Mouse (Mus musculus): ENCODE results near the gene Spink8.

Spink8 gene

DNA sequence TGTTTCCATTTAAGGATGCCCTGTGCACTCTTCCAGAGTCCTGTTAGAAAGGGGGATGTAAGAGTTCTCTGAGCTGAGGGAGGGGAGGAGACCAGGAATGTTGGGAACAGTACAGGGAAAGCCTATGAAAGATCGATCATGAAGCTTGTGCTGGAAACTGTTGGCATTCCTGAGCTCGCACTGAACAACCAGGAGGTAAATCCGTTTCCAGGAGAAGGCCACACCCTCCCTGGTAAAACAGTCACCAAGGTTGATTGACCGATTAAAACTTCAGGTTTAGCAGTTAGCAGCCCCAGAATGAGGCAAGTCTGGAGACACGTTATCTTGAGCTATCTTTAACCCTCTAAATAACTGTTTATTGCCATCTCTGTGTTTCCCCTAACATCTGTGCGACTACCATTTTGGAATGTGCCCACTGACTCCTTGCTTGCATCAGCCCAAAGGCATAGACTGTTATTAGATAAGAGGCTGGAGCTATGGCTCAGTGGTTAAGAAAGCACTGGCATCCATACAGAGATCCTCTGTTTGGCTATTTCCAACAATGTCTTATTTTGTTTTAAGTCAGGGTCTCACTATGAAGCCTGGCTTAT is 59.0 kb downstream of the Spink8 start:
- DNase-seq (ENCODE audit: low read depth, low spot score), result no peak

DNA sequence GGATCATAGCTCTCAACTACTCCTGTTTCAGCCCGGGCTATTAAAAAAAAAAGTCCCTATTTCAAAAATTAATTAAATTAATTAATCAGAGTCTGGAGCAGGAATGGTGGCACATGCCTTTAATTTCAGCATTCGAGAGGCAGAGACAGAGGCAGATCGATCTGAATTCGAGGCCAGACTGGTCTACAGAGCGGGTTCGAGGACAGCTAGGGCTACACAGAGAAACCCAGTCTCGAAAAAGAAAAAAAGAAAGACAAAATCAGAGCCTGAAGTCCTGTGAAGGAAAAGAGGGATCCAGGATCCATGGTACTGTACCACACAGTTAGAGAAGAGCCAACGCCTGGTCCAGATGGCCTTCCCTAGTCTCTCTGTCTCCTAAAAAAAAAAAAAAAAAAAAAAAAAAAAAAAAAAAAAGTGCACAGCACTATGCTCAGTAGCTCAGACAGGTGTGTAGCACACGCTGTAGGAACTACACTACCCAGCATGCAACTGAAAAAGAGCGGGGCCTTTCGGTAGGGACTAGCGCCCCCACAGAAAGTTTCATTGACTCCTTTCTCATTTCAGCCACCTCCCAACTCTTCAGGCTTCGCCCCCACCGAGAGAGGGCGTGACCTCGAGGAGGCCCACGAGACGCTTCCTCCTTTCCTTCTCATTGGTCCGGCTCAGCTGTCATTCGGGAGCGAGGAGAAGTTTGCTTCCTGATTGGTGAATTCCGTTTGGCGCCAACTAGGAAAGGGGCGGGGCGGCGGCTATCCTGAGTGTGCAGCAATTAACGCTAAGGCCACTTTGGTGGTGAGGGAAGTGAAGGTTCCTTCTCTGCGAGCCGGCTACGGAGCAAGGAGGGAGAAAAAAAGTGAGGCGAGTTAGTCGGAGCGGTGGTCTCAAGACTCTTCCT is 63.0 kb downstream of the Spink8 start, which contains the start of gene Cdc25a:
Gene Cdc25a, plus strand, starts transcription at position 783 of the 895 bp plus-strand sequence.
- peak; percentile 99 for DNase-seq (ENCODE audit: low read depth, low spot score)

DNA sequence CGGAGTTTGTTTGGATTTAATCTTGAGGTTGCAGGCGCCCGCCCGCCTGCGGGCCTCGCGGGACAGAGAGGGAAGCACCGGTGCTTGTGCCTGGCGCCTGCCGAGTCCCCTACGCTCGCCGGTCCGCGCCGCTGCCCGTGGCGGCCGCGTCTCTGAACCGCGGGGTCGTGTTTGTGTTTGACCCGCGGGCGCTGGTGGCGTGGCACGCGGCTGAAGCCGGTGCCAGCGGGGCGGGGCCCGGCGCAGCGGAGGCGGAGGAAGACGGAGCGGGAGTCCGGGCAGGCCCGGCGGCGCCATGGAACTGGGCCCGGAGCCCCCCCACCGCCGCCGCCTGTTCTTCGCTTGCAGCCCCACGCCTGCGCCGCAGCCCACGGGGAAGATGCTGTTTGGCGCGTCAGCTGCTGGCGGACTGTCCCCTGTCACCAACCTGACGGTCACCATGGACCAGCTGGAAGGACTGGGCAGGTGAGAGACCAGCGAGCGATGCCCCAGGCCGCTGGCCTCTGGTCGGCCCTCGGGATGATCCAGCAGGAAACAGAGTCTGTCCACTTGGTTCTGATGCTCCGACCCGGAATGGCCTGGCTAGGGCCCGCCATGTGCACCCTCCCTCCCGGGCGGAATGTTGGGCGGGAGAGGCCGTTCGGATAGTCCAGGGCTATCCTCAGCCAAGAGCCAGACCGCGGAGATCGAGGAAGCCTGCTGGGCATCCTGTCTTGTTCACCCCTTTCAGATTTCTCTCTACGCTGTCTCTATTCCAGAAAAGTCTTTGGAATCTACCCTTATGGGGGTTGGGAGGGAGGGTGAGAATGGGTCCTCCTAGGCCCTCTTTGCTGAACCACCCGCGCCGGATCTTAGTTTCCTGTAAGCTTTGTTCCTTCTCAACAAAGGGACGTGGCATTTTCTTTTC is 63.9 kb downstream of the Spink8 start:
- DNase-seq (ENCODE audit: low read depth, low spot score), result no peak
